Mouse (Mus musculus) embryonic fibroblast, embryonic 13.5 days (primary cell): ENCODE measurements around the gene Actl6a.

ENCODE experiments used
- CTCF ChIP-seq: IDR thresholded peaks from 2 replicates; pipeline ENCODE4 v1.5.1; 2011; ENCODE audit warnings: mild to moderate bottlenecking, control low read depth, low read length, moderate library complexity, borderline replicate concordance; ENCODE audit not compliant: insufficient read depth
- POLR2A ChIP-seq: IDR thresholded peaks from 2 replicates; pipeline ENCODE4 v1.6.1; 2011; ENCODE audit warnings: low read depth, mild to moderate bottlenecking, control low read depth, low read length, moderate library complexity

GRCm38 (mm10) chr3:32695583-32695980, 10.5 kb upstream of the Actl6a start:
- no peak for TF ChIP-seq POLR2A
- no peak for TF ChIP-seq CTCF
